Mouse (Mus musculus): ENCODE measurements around the gene Mvb12b. TPM values are rescaled to one million over a fixed set of nuclear protein-coding genes. Genes with fewer than 3 reads are reported as not detected.

Mvb12b gene
- total RNA-seq, 2 experiments from 2014 or later: 90.6 to 99.8 TPM

GRCm38 (mm10) chr2:33853011-33853976 lies 34.5 kb downstream of the Mvb12b start:
- DNase-seq (ENCODE audit: extremely low spot score in 1 of 2, low spot score in 1 of 2): no peak

- DNase-seq (ENCODE audit: extremely low spot score in 1 of 2, low spot score in 1 of 2): no peak
These were observed 40.4 kb downstream of the Mvb12b start for GRCm38 (mm10) chr2:33847196-33847834.

GRCm38 (mm10) chr2:33846635-33847034 lies 41.1 kb downstream of the Mvb12b start:
- DNase-seq (ENCODE audit: extremely low spot score in 1 of 2, low spot score in 1 of 2): no peak

- no peak for DNase-seq (ENCODE audit: extremely low spot score in 1 of 2, low spot score in 1 of 2)
These were observed 44.1 kb downstream of the Mvb12b start for GRCm38 (mm10) chr2:33843642-33844041.

GRCm38 (mm10) chr2:33842983-33843577 lies 44.7 kb downstream of the Mvb12b start:
- no peak for DNase-seq (ENCODE audit: extremely low spot score in 1 of 2, low spot score in 1 of 2)

- no peak for DNase-seq (ENCODE audit: extremely low spot score in 1 of 2, low spot score in 1 of 2)
These were observed 45.8 kb downstream of the Mvb12b start for GRCm38 (mm10) chr2:33841980-33842379.

GRCm38 (mm10) chr2:33840483-33840882 lies 47.3 kb downstream of the Mvb12b start:
- DNase-seq (ENCODE audit: extremely low spot score in 1 of 2, low spot score in 1 of 2): no peak

GRCm38 (mm10) chr2:33839252-33839651 lies 48.5 kb downstream of the Mvb12b start:
- no peak for DNase-seq (ENCODE audit: extremely low spot score in 1 of 2, low spot score in 1 of 2)

GRCm38 (mm10) chr2:33837297-33837696 lies 50.4 kb downstream of the Mvb12b start:
- no peak for DNase-seq (ENCODE audit: extremely low spot score in 1 of 2, low spot score in 1 of 2)

GRCm38 (mm10) chr2:33836660-33837213 lies 51.0 kb downstream of the Mvb12b start:
- no peak for DNase-seq (ENCODE audit: extremely low spot score in 1 of 2, low spot score in 1 of 2)

- DNase-seq (ENCODE audit: extremely low spot score in 1 of 2, low spot score in 1 of 2): no peak
These were observed 52.7 kb downstream of the Mvb12b start for GRCm38 (mm10) chr2:33835038-33835437.

- no peak for DNase-seq (ENCODE audit: extremely low spot score in 1 of 2, low spot score in 1 of 2)
These were observed 53.8 kb downstream of the Mvb12b start for GRCm38 (mm10) chr2:33833902-33834301.

- no peak for DNase-seq (ENCODE audit: extremely low spot score in 1 of 2, low spot score in 1 of 2)
These were observed 57.9 kb downstream of the Mvb12b start for GRCm38 (mm10) chr2:33829870-33830269.

GRCm38 (mm10) chr2:33826777-33827176 lies 61.0 kb downstream of the Mvb12b start:
- DNase-seq (ENCODE audit: extremely low spot score in 1 of 2, low spot score in 1 of 2): no peak

GRCm38 (mm10) chr2:33824935-33825514 lies 62.7 kb downstream of the Mvb12b start:
- DNase-seq (ENCODE audit: extremely low spot score in 1 of 2, low spot score in 1 of 2): no peak

- peak; percentile 77 to 92 for DNase-seq (ENCODE audit: extremely low spot score in 1 of 2, low spot score in 1 of 2)
These were observed 65.8 kb downstream of the Mvb12b start for GRCm38 (mm10) chr2:33821677-33822607.

GRCm38 (mm10) chr2:33820450-33820849 lies 67.3 kb downstream of the Mvb12b start:
- DNase-seq (ENCODE audit: extremely low spot score in 1 of 2, low spot score in 1 of 2): no peak

- no peak for DNase-seq (ENCODE audit: extremely low spot score in 1 of 2, low spot score in 1 of 2)
These were observed 67.7 kb downstream of the Mvb12b start for GRCm38 (mm10) chr2:33820037-33820436.

- no peak for DNase-seq (ENCODE audit: extremely low spot score in 1 of 2, low spot score in 1 of 2)
These were observed 69.4 kb downstream of the Mvb12b start for GRCm38 (mm10) chr2:33818385-33818784.
